Mouse (Mus musculus) limb, embryonic 10.5 days (tissue): ENCODE measurements around the gene Fam155a. TPM values are rescaled to one million over a fixed set of nuclear protein-coding genes. Genes with fewer than 3 reads are reported as not detected.

Experiments used
- DNase-seq: peaks from one replicate; pipeline ENCODE4 v3.0.0-alpha.2; 2017; ENCODE audit warnings: low spot score
- H3K27ac ChIP-seq: fragments of 300-500 bp; sonication (generic); 2 replicates; pipeline ENCODE4 v1.5.1; 2016; ENCODE audit warnings: mild to moderate bottlenecking
- H3K27me3 ChIP-seq: fragments of 300-500 bp; sonication (generic); 2 replicates; pipeline ENCODE4 v1.6.1; 2016; ENCODE audit warnings: low read depth, mild to moderate bottlenecking; ENCODE audit not compliant: poor library complexity, severe bottlenecking
- H3K36me3 ChIP-seq: fragments of 300-500 bp; sonication (generic); 2 replicates; pipeline ENCODE4 v1.6.1; 2016; ENCODE audit warnings: mild to moderate bottlenecking, moderate library complexity
- H3K4me1 ChIP-seq: fragments of 300-500 bp; sonication (generic); 2 replicates; pipeline ENCODE4 v1.6.1; 2016
- H3K4me3 ChIP-seq: fragments of 300-500 bp; sonication (generic); 2 replicates; pipeline ENCODE4 v1.5.1; 2016; ENCODE audit warnings: mild to moderate bottlenecking, moderate library complexity
- H3K9me3 ChIP-seq: fragments of 300-500 bp; sonication (generic); replicated peaks from 2 replicates; pipeline ENCODE4 v1.6.1; 2016; ENCODE audit warnings: mild to moderate bottlenecking
- WGBS: fragments of 180-500 bp; shearing (Covaris S2); methylation state at CpG from one replicate; pipeline ENCODE4 v1.1.7; 2016; 5-methylcytosine and 5-hydroxymethylcytosine counted together
- polyA plus RNA-seq: library from polyadenylated mRNA; unstranded; fragments of >200 nt; fragmentation: Nextera tagmentation; extraction: Ambion mirVana; gene quantifications from 2 replicates; pipeline ENCODE4 v1.2.1, GENCODE M21; 2016

Gene Fam155a
- polyA plus RNA-seq, 1 experiment from 2014 or later = 0.19 TPM

GRCm38 (mm10) chr8:9638162-9638561, 132.8 kb downstream of the Fam155a start:
- no peaks in the 10 kb centered on the region for H3K27me3 ChIP-seq
- no peaks in the 10 kb centered on the region for H3K36me3 ChIP-seq
- 92% methylated on average over 2 of the region's 2 CpGs for WGBS
- H3K9me3 ChIP-seq = no peaks in the 10 kb centered on the region
- no peak overlapping the region for H3K4me3 ChIP-seq
- no peaks in the 10 kb centered on the region for H3K4me1 ChIP-seq
- H3K27ac ChIP-seq = no peak overlapping the region
- no peak for DNase-seq

- no peak overlapping the region for H3K4me3 ChIP-seq
- no peaks in the 10 kb centered on the region for H3K4me1 ChIP-seq
- 79% methylated on average over 5 of the region's 5 CpGs for WGBS
- DNase-seq = peak; percentile 51
- no peaks in the 10 kb centered on the region for H3K36me3 ChIP-seq
- no peaks in the 10 kb centered on the region for H3K27me3 ChIP-seq
- no peak overlapping the region for H3K27ac ChIP-seq
- no peaks in the 10 kb centered on the region for H3K9me3 ChIP-seq
Measured at GRCm38 (mm10) chr8:9635240-9635639, 135.7 kb downstream of the Fam155a start.

GRCm38 (mm10) chr8:9607086-9607701, 163.8 kb downstream of the Fam155a start:
- H3K27me3 ChIP-seq = no peaks in the 10 kb centered on the region
- H3K4me1 ChIP-seq = no peaks in the 10 kb centered on the region
- DNase-seq = no peak
- H3K4me3 ChIP-seq = no peak overlapping the region
- 79% methylated on average over 6 of the region's 6 CpGs for WGBS
- H3K27ac ChIP-seq = no peak overlapping the region
- H3K36me3 ChIP-seq = no peaks in the 10 kb centered on the region
- no peaks in the 10 kb centered on the region for H3K9me3 ChIP-seq

- no peaks in the 10 kb centered on the region for H3K27me3 ChIP-seq
- H3K36me3 ChIP-seq = no peaks in the 10 kb centered on the region
- no peaks in the 10 kb centered on the region for H3K4me1 ChIP-seq
- H3K9me3 ChIP-seq = no peaks in the 10 kb centered on the region
- H3K27ac ChIP-seq = no peak overlapping the region
- no peak overlapping the region for H3K4me3 ChIP-seq
- 83% methylated on average over 3 of the region's 3 CpGs for WGBS
- DNase-seq = no peak
Measured at GRCm38 (mm10) chr8:9596003-9596402, 175.0 kb downstream of the Fam155a start.

- no peaks in the 10 kb centered on the region for H3K36me3 ChIP-seq
- no peak for DNase-seq
- H3K4me3 ChIP-seq = no peak overlapping the region
- no peaks in the 10 kb centered on the region for H3K27me3 ChIP-seq
- H3K27ac ChIP-seq = no peak overlapping the region
- H3K9me3 ChIP-seq = no peaks in the 10 kb centered on the region
- H3K4me1 ChIP-seq = no peaks in the 10 kb centered on the region
- WGBS = 74% methylated on average over 6 of the region's 6 CpGs
Measured at GRCm38 (mm10) chr8:9581836-9582235, 189.1 kb downstream of the Fam155a start.

GRCm38 (mm10) chr8:9580192-9580591, 190.8 kb downstream of the Fam155a start:
- H3K4me1 ChIP-seq = no peaks in the 10 kb centered on the region
- no peak for DNase-seq
- H3K4me3 ChIP-seq = no peak overlapping the region
- no peaks in the 10 kb centered on the region for H3K9me3 ChIP-seq
- H3K36me3 ChIP-seq = no peaks in the 10 kb centered on the region
- 31% methylated on average over 3 of the region's 3 CpGs for WGBS
- H3K27me3 ChIP-seq = no peaks in the 10 kb centered on the region
- no peak overlapping the region for H3K27ac ChIP-seq

- WGBS = 84% methylated on average over 2 of the region's 2 CpGs
- Histone ChIP-seq H3K4me3 (no peak overlapping the region), H3K27ac (no peak overlapping the region), H3K36me3 (no peaks in the 10 kb centered on the region), H3K27me3 (no peaks in the 10 kb centered on the region), H3K9me3 (no peaks in the 10 kb centered on the region), H3K4me1 (no peaks in the 10 kb centered on the region)
- no peak for DNase-seq
Measured at GRCm38 (mm10) chr8:9571977-9572376, 199.0 kb downstream of the Fam155a start.

- Histone ChIP-seq H3K36me3 (no peaks in the 10 kb centered on the region), H3K4me3 (no peak overlapping the region), H3K27ac (no peak overlapping the region), H3K9me3 (no peaks in the 10 kb centered on the region), H3K27me3 (no peaks in the 10 kb centered on the region), H3K4me1 (no peaks in the 10 kb centered on the region)
- 85% methylated on average over 4 of the region's 4 CpGs for WGBS
- no peak for DNase-seq
Measured at GRCm38 (mm10) chr8:9569516-9570170, 201.3 kb downstream of the Fam155a start.

GRCm38 (mm10) chr8:9549199-9549598, 221.8 kb downstream of the Fam155a start:
- no peaks in the 10 kb centered on the region for H3K9me3 ChIP-seq
- H3K27ac ChIP-seq = no peak overlapping the region
- no peaks in the 10 kb centered on the region for H3K36me3 ChIP-seq
- no peak for DNase-seq
- H3K27me3 ChIP-seq = no peaks in the 10 kb centered on the region
- WGBS = 94% methylated on average over 3 of the region's 3 CpGs
- H3K4me1 ChIP-seq = no peaks in the 10 kb centered on the region
- H3K4me3 ChIP-seq = no peak overlapping the region

- no peak overlapping the region for H3K27ac ChIP-seq
- H3K27me3 ChIP-seq = no peaks in the 10 kb centered on the region
- H3K9me3 ChIP-seq = no peaks in the 10 kb centered on the region
- H3K4me1 ChIP-seq = no peaks in the 10 kb centered on the region
- DNase-seq = no peak
- H3K4me3 ChIP-seq = no peak overlapping the region
- 77% methylated on average over 2 of the region's 2 CpGs for WGBS
- H3K36me3 ChIP-seq = no peaks in the 10 kb centered on the region
Measured at GRCm38 (mm10) chr8:9547558-9547954, 223.4 kb downstream of the Fam155a start.

- H3K27me3 ChIP-seq = no peaks in the 10 kb centered on the region
- no peaks in the 10 kb centered on the region for H3K36me3 ChIP-seq
- no peak for DNase-seq
- no peak overlapping the region for H3K4me3 ChIP-seq
- no peak overlapping the region for H3K27ac ChIP-seq
- no peaks in the 10 kb centered on the region for H3K4me1 ChIP-seq
- 84% methylated on average over 6 of the region's 6 CpGs for WGBS
- H3K9me3 ChIP-seq = no peaks in the 10 kb centered on the region
Measured at GRCm38 (mm10) chr8:9546919-9547557, 223.9 kb downstream of the Fam155a start.

GRCm38 (mm10) chr8:9546429-9546828, 224.5 kb downstream of the Fam155a start:
- no peaks in the 10 kb centered on the region for H3K9me3 ChIP-seq
- no peak overlapping the region for H3K27ac ChIP-seq
- no peak overlapping the region for H3K4me3 ChIP-seq
- H3K27me3 ChIP-seq = no peaks in the 10 kb centered on the region
- WGBS = 90% methylated on average over 6 of the region's 6 CpGs
- no peak for DNase-seq
- H3K36me3 ChIP-seq = no peaks in the 10 kb centered on the region
- H3K4me1 ChIP-seq = no peaks in the 10 kb centered on the region

GRCm38 (mm10) chr8:9545665-9546064, 225.3 kb downstream of the Fam155a start:
- Histone ChIP-seq H3K36me3 (no peaks in the 10 kb centered on the region), H3K27me3 (no peaks in the 10 kb centered on the region), H3K4me3 (no peak overlapping the region), H3K27ac (no peak overlapping the region), H3K4me1 (no peaks in the 10 kb centered on the region), H3K9me3 (no peaks in the 10 kb centered on the region)
- 80% methylated on average over 2 of the region's 2 CpGs for WGBS
- no peak for DNase-seq
